Mouse (Mus musculus): ENCODE data around the gene Olfr465-ps1. TPM values are rescaled to one million over a fixed set of nuclear protein-coding genes. Genes with fewer than 3 reads are reported as not detected.

The Olfr465-ps1 gene
- not detected for polyA plus RNA-seq (2017; shearing (Covaris generic))

GRCm38 (mm10) chr13:65137789-65138188 lies at the start of gene Olfr465-ps1:
Gene Olfr465-ps1, plus strand, starts transcription at chr13:65138089.
- ATAC-seq: no peak

- ATAC-seq: no peak
These were observed 42.0 kb upstream of the Olfr465-ps1 start for GRCm38 (mm10) chr13:65095923-65096322.

GRCm38 (mm10) chr13:65097018-65097417 lies 40.9 kb upstream of the Olfr465-ps1 start:
- no peak for ATAC-seq

GRCm38 (mm10) chr13:65100678-65101077 lies 37.2 kb upstream of the Olfr465-ps1 start:
- no peak for ATAC-seq

- ATAC-seq: peak; percentile 30
These were observed 36.7 kb upstream of the Olfr465-ps1 start for GRCm38 (mm10) chr13:65101232-65101631.

GRCm38 (mm10) chr13:65111961-65112360 lies 25.9 kb upstream of the Olfr465-ps1 start:
- peak; percentile 29 for ATAC-seq

GRCm38 (mm10) chr13:65112459-65113110 lies 25.3 kb upstream of the Olfr465-ps1 start, which contains the start of gene Mfsd14b:
Gene Mfsd14b, minus strand, starts transcription at chr13:65112975.
- peak; percentile 98 for ATAC-seq

- no peak for ATAC-seq
These were observed 24.6 kb upstream of the Olfr465-ps1 start for GRCm38 (mm10) chr13:65113239-65113638.

- ATAC-seq: no peak
These were observed 16.9 kb upstream of the Olfr465-ps1 start for GRCm38 (mm10) chr13:65120984-65121383.

- no peak for ATAC-seq
These were observed 15.8 kb upstream of the Olfr465-ps1 start for GRCm38 (mm10) chr13:65122111-65122510.

- peak; percentile 54 for ATAC-seq
These were observed 10.6 kb upstream of the Olfr465-ps1 start for GRCm38 (mm10) chr13:65127063-65127847.

- ATAC-seq: no peak
These were observed 12.1 kb downstream of the Olfr465-ps1 start, which contains the start of gene Olfr466 for GRCm38 (mm10) chr13:65149940-65150339. Gene Olfr466, plus strand, starts transcription at chr13:65150240.

- ATAC-seq: no peak
These were observed 36.2 kb downstream of the Olfr465-ps1 start for GRCm38 (mm10) chr13:65174102-65174501.

GRCm38 (mm10) chr13:65175734-65176471 lies 38.0 kb downstream of the Olfr465-ps1 start:
- ATAC-seq: peak; percentile 46

- no peak for ATAC-seq
These were observed 38.7 kb downstream of the Olfr465-ps1 start for GRCm38 (mm10) chr13:65176472-65177091.

Other genes with a start within 250 kb of the Olfr465-ps1 start
- gene Cntnap3, start 234.1 kb upstream of the Olfr465-ps1 start, polyA plus RNA-seq (2017; shearing (Covaris generic)): not detected
- gene Spata31, start 220.7 kb upstream of the Olfr465-ps1 start, polyA plus RNA-seq (2017; shearing (Covaris generic)): not detected
- gene Spata31d1c, start 105.0 kb upstream of the Olfr465-ps1 start, polyA plus RNA-seq (2017; shearing (Covaris generic)): not detected
- gene Prss47, start 85.3 kb upstream of the Olfr465-ps1 start, polyA plus RNA-seq (2017; shearing (Covaris generic)): not detected
- gene Mfsd14b, start 25.1 kb upstream of the Olfr465-ps1 start, polyA plus RNA-seq (2017; shearing (Covaris generic)): 10 to 100 TPM; 19.7 to 23.2 TPM
- gene Olfr466, start 12.2 kb downstream of the Olfr465-ps1 start, polyA plus RNA-seq (2017; shearing (Covaris generic)): not detected
- not detected for gene Nlrp4f, start 67.9 kb downstream of the Olfr465-ps1 start, polyA plus RNA-seq (2017; shearing (Covaris generic))
- gene Gm10775, start 121.5 kb downstream of the Olfr465-ps1 start, polyA plus RNA-seq (2017; shearing (Covaris generic)): not detected
- gene Zfp369, start 140.7 kb downstream of the Olfr465-ps1 start, polyA plus RNA-seq (2017; shearing (Covaris generic)): 10 to 100 TPM; 15.4 to 16.8 TPM

Measured in activated CD4-positive, CD25-positive, alpha-beta regulatory T cell, adult 4 months (primary cell).